Mouse (Mus musculus): ENCODE results near the gene Auts2. TPM values are rescaled to one million over a fixed set of nuclear protein-coding genes. Genes with fewer than 3 reads are reported as not detected.
A peak's percentile ranks its signal among the peaks of the same experiment; 100 is the strongest.

Gene Auts2
- polyA plus RNA-seq, 1 experiment from 2014 or later = 71.4 TPM

- no peak overlapping the region for H3K4me3 ChIP-seq (ENCODE audit: low read depth, low read length)
- 61% methylated on average over 3 of the region's 3 CpGs for WGBS
- no peaks in the 10 kb centered on the region for H3K27me3 ChIP-seq (ENCODE audit: control insufficient read depth, insufficient read depth, low read length)
- H3K36me3 ChIP-seq (ENCODE audit: control insufficient read depth, insufficient read depth, low read length) = no peaks in the 10 kb centered on the region
- no peak overlapping the region for H3K9ac ChIP-seq (ENCODE audit: low read length)
- H3K9me3 ChIP-seq (ENCODE audit: control insufficient read depth, low read length) = no peaks in the 10 kb centered on the region
- ATAC-seq (replicated peaks; ENCODE audit: low FRiP score) = no peak
- H3K4me2 ChIP-seq (ENCODE audit: low read depth, low read length, severe bottlenecking) = no peak overlapping the region
- H3K27ac ChIP-seq (ENCODE audit: low read depth, low read length) = no peak overlapping the region
- no peaks in the 10 kb centered on the region for H3K4me1 ChIP-seq (replicated peaks; ENCODE audit: control insufficient read depth, insufficient read depth, low read length)
- DNase-seq (ENCODE audit: low spot score) = no peak
These were observed 565.6 kb downstream of the Auts2 start for GRCm38 (mm10) chr5:131977497-131977896.

DNA sequence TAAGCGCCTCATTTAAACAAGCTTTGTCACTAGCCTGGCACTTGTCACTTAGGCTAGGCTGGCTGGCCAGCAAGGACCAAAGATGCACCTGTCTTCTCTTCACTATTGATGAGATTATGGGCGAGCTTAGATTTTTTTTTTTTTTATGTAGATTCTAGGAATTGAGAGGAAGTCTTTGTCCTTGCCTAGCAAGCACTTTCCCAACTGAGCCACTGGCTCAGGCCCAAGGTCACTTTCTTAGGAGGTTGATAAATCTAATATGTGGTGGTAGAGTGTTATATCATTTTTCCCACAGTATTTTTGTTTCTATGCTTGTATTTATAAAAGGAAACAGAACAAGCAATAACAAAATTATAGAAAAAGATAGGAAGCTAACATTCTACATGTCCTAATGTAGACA is 571.2 kb downstream of the Auts2 start:
- no peak overlapping the region for H3K27ac ChIP-seq (ENCODE audit: low read depth, low read length)
- no peak overlapping the region for H3K9ac ChIP-seq (ENCODE audit: low read length)
- no peaks in the 10 kb centered on the region for H3K27me3 ChIP-seq (ENCODE audit: control insufficient read depth, insufficient read depth, low read length)
- H3K4me2 ChIP-seq (ENCODE audit: low read depth, low read length, severe bottlenecking) = no peak overlapping the region
- DNase-seq (ENCODE audit: low spot score) (no peak), ATAC-seq (replicated peaks; ENCODE audit: low FRiP score) (no peak)
- H3K4me3 ChIP-seq (ENCODE audit: low read depth, low read length) = no peak overlapping the region
- H3K9me3 ChIP-seq (ENCODE audit: control insufficient read depth, low read length) = no peaks in the 10 kb centered on the region
- no peaks in the 10 kb centered on the region for H3K36me3 ChIP-seq (ENCODE audit: control insufficient read depth, insufficient read depth, low read length)
- WGBS = 89% methylated on average over 2 of the region's 2 CpGs
- no peaks in the 10 kb centered on the region for H3K4me1 ChIP-seq (replicated peaks; ENCODE audit: control insufficient read depth, insufficient read depth, low read length)

DNA sequence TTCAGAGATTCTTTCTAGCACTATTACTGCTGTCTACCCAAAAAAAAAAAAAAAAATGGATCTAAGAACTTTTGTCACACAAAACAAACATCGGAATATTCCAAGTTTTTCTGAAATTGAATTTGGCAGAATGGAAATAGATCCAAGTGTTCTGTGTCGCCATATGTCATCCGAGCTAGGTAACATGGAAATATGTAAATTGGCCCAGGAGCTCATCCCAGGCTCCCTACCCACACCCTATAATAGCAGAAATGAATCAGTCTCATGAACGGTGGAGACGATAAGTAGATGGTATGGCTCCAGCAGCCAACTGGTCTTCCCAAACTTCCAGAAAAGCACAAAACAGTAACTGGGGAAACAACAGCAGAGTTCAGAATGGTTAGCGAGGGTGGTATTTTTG is 577.6 kb downstream of the Auts2 start:
- WGBS = 97% methylated on average over 6 of the region's 6 CpGs
- DNase-seq (ENCODE audit: low spot score) (no peak), ATAC-seq (replicated peaks; ENCODE audit: low FRiP score) (no peak)
- no peak overlapping the region for H3K4me2 ChIP-seq (ENCODE audit: low read depth, low read length, severe bottlenecking)
- no peak overlapping the region for H3K9ac ChIP-seq (ENCODE audit: low read length)
- no peak overlapping the region for H3K27ac ChIP-seq (ENCODE audit: low read depth, low read length)
- no peaks in the 10 kb centered on the region for H3K4me1 ChIP-seq (replicated peaks; ENCODE audit: control insufficient read depth, insufficient read depth, low read length)
- no peaks in the 10 kb centered on the region for H3K36me3 ChIP-seq (ENCODE audit: control insufficient read depth, insufficient read depth, low read length)
- no peaks in the 10 kb centered on the region for H3K27me3 ChIP-seq (ENCODE audit: control insufficient read depth, insufficient read depth, low read length)
- no peaks in the 10 kb centered on the region; the same call in 1 of the 2 replicates for H3K9me3 ChIP-seq (ENCODE audit: control insufficient read depth, low read length)
- no peak overlapping the region for H3K4me3 ChIP-seq (ENCODE audit: low read depth, low read length)

DNA sequence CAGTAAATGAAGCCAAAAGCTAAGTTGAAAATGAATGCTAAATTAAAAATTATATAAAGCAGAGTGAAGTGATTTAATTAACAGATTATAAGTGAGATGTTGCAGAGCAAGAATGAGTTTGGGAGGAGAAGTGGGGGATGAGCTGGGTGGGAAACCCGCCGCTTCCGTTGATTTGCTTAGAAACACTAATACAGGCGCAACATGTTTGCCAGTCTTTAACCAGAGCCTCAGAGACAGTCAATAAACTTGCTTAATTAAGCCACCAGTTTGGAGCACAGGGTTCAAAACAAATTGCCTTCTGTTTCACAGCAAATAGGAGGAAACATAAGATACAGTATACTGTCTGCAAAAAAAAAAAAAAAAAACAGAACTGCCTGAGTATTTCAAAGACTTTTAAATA is 579.6 kb downstream of the Auts2 start:
- Histone ChIP-seq H3K9me3 (ENCODE audit: control insufficient read depth, low read length) (peaks cover 2% of the 10 kb centered on the region; the same call in 1 of the 2 replicates), H3K9ac (ENCODE audit: low read length) (no peak overlapping the region), H3K27me3 (ENCODE audit: control insufficient read depth, insufficient read depth, low read length) (no peaks in the 10 kb centered on the region), H3K4me2 (ENCODE audit: low read depth, low read length, severe bottlenecking) (no peak overlapping the region), H3K4me3 (ENCODE audit: low read depth, low read length) (no peak overlapping the region), H3K36me3 (ENCODE audit: control insufficient read depth, insufficient read depth, low read length) (no peaks in the 10 kb centered on the region), H3K27ac (ENCODE audit: low read depth, low read length) (no peak overlapping the region), H3K4me1 (replicated peaks; ENCODE audit: control insufficient read depth, insufficient read depth, low read length) (no peaks in the 10 kb centered on the region)
- DNase-seq (ENCODE audit: low spot score) (no peak), ATAC-seq (replicated peaks; ENCODE audit: low FRiP score) (no peak)
- WGBS = 94% methylated on average over 4 of the region's 4 CpGs

GRCm38 (mm10) chr5:131961859-131962258 is 581.3 kb downstream of the Auts2 start:
- Histone ChIP-seq H3K4me1 (replicated peaks; ENCODE audit: control insufficient read depth, insufficient read depth, low read length) (peaks cover 3% of the 10 kb centered on the region; the same call in 1 of the 2 replicates), H3K4me2 (ENCODE audit: low read depth, low read length, severe bottlenecking) (no peak overlapping the region), H3K4me3 (ENCODE audit: low read depth, low read length) (no peak overlapping the region), H3K9ac (ENCODE audit: low read length) (no peak overlapping the region), H3K9me3 (ENCODE audit: control insufficient read depth, low read length) (peaks cover 2% of the 10 kb centered on the region; the same call in 1 of the 2 replicates), H3K36me3 (ENCODE audit: control insufficient read depth, insufficient read depth, low read length) (no peaks in the 10 kb centered on the region), H3K27ac (ENCODE audit: low read depth, low read length) (no peak overlapping the region), H3K27me3 (ENCODE audit: control insufficient read depth, insufficient read depth, low read length) (no peaks in the 10 kb centered on the region)
- DNase-seq (ENCODE audit: low spot score) = no peak
- ATAC-seq (replicated peaks; ENCODE audit: low FRiP score) = no peak
- 86% methylated on average over 2 of the region's 2 CpGs for WGBS

DNA sequence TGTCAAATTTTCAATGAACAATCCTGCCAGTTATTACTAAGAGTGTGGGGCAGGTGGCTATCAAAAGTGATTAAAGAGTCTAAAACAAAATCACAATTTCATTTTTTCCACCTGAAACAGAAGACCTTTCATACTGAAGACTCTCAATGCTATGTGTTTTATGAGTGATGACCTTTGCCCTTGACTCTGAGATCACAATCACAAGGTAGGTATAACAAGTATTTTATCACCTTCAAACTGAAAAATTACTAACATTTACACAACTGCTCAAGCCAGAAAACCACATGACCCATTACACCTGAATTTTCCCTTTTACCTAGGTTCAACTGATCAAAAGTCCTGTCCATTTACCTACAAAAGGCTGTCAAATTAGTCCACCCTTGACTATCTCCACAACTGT is 582.7 kb downstream of the Auts2 start:
- H3K4me3 ChIP-seq (ENCODE audit: low read depth, low read length) = no peak overlapping the region
- no peaks in the 10 kb centered on the region for H3K36me3 ChIP-seq (ENCODE audit: control insufficient read depth, insufficient read depth, low read length)
- no peak for DNase-seq (ENCODE audit: low spot score)
- no peak for ATAC-seq (replicated peaks; ENCODE audit: low FRiP score)
- H3K4me1 ChIP-seq (replicated peaks; ENCODE audit: control insufficient read depth, insufficient read depth, low read length) = peaks cover 9% of the 10 kb centered on the region; the same call in 1 of the 2 replicates
- no peak overlapping the region for H3K9ac ChIP-seq (ENCODE audit: low read length)
- no peak overlapping the region for H3K27ac ChIP-seq (ENCODE audit: low read depth, low read length)
- peaks cover 2% of the 10 kb centered on the region; the same call in 1 of the 2 replicates for H3K9me3 ChIP-seq (ENCODE audit: control insufficient read depth, low read length)
- no peak overlapping the region for H3K4me2 ChIP-seq (ENCODE audit: low read depth, low read length, severe bottlenecking)
- no peaks in the 10 kb centered on the region for H3K27me3 ChIP-seq (ENCODE audit: control insufficient read depth, insufficient read depth, low read length)

DNA sequence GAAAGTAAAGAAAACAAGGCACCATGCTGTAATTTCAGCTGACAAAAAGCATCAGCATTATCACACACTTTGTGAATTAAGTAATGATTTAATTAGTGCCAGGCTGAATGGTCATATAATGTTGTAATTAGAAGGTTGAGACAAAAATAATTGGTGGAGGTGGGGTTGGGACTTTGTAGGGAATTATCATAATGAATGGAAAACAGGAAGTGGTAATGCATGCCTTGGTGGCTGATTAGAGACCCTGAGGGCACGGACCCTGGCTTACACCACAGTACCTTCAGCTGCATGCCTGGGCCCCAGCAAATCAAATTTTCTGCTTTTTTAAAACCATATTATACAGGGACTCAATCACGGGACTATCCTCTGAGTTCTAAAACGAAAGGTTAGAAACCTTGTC is 586.1 kb downstream of the Auts2 start:
- Histone ChIP-seq H3K9ac (ENCODE audit: low read length) (no peak overlapping the region), H3K4me1 (replicated peaks; ENCODE audit: control insufficient read depth, insufficient read depth, low read length) (peaks cover 9% of the 10 kb centered on the region; the same call in 1 of the 2 replicates), H3K4me2 (ENCODE audit: low read depth, low read length, severe bottlenecking) (no peak overlapping the region), H3K4me3 (ENCODE audit: low read depth, low read length) (no peak overlapping the region), H3K36me3 (ENCODE audit: control insufficient read depth, insufficient read depth, low read length) (no peaks in the 10 kb centered on the region), H3K27ac (ENCODE audit: low read depth, low read length) (no peak overlapping the region), H3K9me3 (ENCODE audit: control insufficient read depth, low read length) (peaks cover 2% of the 10 kb centered on the region; the same call in 1 of the 2 replicates), H3K27me3 (ENCODE audit: control insufficient read depth, insufficient read depth, low read length) (no peaks in the 10 kb centered on the region)
- DNase-seq (ENCODE audit: low spot score) (peak; percentile 60), ATAC-seq (replicated peaks; ENCODE audit: low FRiP score) (no peak)
- 52% methylated on average over 3 of the region's 3 CpGs for WGBS

DNA sequence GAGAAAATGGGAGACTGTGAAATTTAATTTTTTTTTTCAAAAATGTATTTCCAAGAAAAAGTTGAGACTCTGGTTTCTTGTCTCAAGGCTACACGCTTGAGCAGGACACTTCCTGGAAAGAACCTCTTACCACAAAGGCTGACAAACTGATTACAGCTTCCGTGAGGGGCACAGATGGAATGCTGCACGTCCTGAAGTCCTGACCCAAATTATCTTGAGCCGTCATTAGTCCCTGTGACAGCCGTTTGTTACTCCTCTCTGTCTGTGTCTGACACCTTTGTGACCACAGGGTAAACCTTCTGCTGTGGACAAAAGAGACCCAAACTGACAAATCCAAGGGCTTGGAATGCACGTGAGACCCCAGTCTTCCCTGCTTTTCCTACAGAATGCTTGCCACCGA is 587.1 kb downstream of the Auts2 start:
- H3K4me2 ChIP-seq (ENCODE audit: low read depth, low read length, severe bottlenecking) = no peak overlapping the region
- H3K27me3 ChIP-seq (ENCODE audit: control insufficient read depth, insufficient read depth, low read length) = no peaks in the 10 kb centered on the region
- H3K27ac ChIP-seq (ENCODE audit: low read depth, low read length) = no peak overlapping the region
- no peak overlapping the region for H3K9ac ChIP-seq (ENCODE audit: low read length)
- 36% methylated on average over 7 of the region's 7 CpGs for WGBS
- DNase-seq (ENCODE audit: low spot score) (no peak), ATAC-seq (replicated peaks; ENCODE audit: low FRiP score) (no peak)
- H3K9me3 ChIP-seq (ENCODE audit: control insufficient read depth, low read length) = peaks cover 2% of the 10 kb centered on the region; the same call in 1 of the 2 replicates
- no peaks in the 10 kb centered on the region for H3K36me3 ChIP-seq (ENCODE audit: control insufficient read depth, insufficient read depth, low read length)
- no peak overlapping the region for H3K4me3 ChIP-seq (ENCODE audit: low read depth, low read length)
- H3K4me1 ChIP-seq (replicated peaks; ENCODE audit: control insufficient read depth, insufficient read depth, low read length) = peaks cover 9% of the 10 kb centered on the region; the same call in 1 of the 2 replicates

- no peak overlapping the region for H3K4me3 ChIP-seq (ENCODE audit: low read depth, low read length)
- no peak for ATAC-seq (replicated peaks; ENCODE audit: low FRiP score)
- peaks cover 9% of the 10 kb centered on the region; the same call in 1 of the 2 replicates for H3K4me1 ChIP-seq (replicated peaks; ENCODE audit: control insufficient read depth, insufficient read depth, low read length)
- H3K9me3 ChIP-seq (ENCODE audit: control insufficient read depth, low read length) = peaks cover 2% of the 10 kb centered on the region; the same call in 1 of the 2 replicates
- no peak overlapping the region for H3K9ac ChIP-seq (ENCODE audit: low read length)
- no peak for DNase-seq (ENCODE audit: low spot score)
- H3K27me3 ChIP-seq (ENCODE audit: control insufficient read depth, insufficient read depth, low read length) = no peaks in the 10 kb centered on the region
- no peaks in the 10 kb centered on the region for H3K36me3 ChIP-seq (ENCODE audit: control insufficient read depth, insufficient read depth, low read length)
- H3K27ac ChIP-seq (ENCODE audit: low read depth, low read length) = no peak overlapping the region
- H3K4me2 ChIP-seq (ENCODE audit: low read depth, low read length, severe bottlenecking) = no peak overlapping the region
- WGBS = 78% methylated on average over 8 of the region's 8 CpGs
These were observed 587.7 kb downstream of the Auts2 start for GRCm38 (mm10) chr5:131955227-131956016.

All from forebrain, embryonic 11.5 days (tissue).